Mouse (Mus musculus) gonadal fat pad, adult 2 months (tissue): ENCODE data around the gene Rnf181. TPM values are rescaled to one million over a fixed set of nuclear protein-coding genes. Genes with fewer than 3 reads are reported as not detected.

Source experiments
- DNase-seq: peaks from one replicate; pipeline ENCODE4 v3.0.0-alpha.2; 2012; ENCODE audit warnings: low read depth
- polyA plus RNA-seq: library from polyadenylated mRNA; depleted of rRNA; stranded (reverse); fragments of >200 nt; gene quantifications from 2 replicates; pipeline ENCODE4 v1.2.3, GENCODE M21; 2012; rRNA removed

Gene Rnf181
- polyA plus RNA-seq, 1 experiment = 142 TPM

DNA sequence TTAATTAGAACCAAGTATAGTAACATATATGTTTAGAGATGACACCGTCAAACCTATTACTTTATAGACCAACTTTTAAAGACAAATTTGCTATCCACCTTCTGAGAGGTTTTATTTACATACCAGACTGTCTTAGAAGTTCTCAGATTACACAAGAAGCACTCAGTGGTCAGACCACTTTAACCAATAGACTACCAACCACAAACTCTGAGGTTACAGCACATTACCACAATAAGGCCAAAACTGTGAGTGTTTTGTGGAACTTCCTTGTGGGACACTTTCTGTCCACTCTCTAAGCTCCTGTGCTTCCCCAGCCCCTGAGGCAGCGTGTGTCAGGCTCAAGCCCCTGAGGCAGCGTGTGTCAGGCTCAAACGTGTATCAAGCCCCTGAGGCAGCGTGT, 37.7 kb downstream of the Rnf181 start:
- no peak for DNase-seq

DNA sequence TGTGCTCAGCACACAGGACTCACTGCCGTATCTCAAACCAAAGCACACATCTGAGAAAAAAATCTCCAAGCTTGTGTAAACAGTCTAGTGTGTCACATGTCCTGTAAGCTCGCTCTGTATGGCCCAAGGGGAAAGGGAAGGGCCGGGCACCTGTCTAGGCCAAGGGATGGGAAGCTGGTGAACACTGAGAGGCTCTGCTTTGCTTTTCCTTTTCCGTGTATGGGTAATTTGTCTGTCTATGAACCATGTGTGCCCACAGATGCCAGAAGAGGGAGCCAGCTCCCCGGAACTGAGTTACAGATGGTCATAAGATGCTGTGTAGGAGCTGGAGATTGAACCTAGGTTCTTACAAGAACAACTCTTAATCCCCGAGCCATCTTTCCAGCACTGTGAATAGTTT, 40.5 kb downstream of the Rnf181 start:
- DNase-seq = no peak

DNA sequence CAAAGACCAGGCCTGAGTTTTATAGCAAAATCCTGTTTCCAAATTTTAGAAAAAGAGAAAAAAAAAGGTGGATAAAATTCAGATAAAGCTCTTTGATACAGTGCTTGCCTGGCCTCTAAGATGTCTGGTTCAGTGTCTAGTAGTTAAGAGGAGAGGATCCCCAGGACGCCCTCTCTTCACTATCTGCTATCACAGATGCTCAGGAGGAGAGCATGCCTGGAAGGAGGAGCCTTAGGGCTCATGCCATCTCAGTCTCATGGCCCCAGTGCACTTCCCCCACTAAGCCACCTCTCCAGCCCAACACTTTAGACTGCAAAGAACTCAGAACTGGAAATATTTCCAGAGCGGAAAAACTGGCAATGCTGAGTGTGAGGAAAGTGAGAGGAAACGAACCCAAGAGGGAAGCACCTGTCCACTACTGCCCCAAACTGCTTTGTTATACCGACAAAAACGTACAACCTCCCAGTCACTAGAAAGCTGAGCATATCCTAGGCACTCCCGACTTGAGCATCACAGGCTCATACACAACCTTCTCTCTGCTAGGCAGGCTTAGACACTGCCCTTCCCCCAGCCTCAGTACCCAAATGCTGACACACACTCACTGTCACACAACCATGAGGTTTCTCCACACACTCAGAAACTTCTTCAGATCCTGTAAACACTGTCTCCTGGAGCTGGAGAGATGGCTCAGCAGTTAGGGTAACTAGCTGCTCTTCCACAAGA, 42.8 kb downstream of the Rnf181 start:
- DNase-seq = no peak

DNA sequence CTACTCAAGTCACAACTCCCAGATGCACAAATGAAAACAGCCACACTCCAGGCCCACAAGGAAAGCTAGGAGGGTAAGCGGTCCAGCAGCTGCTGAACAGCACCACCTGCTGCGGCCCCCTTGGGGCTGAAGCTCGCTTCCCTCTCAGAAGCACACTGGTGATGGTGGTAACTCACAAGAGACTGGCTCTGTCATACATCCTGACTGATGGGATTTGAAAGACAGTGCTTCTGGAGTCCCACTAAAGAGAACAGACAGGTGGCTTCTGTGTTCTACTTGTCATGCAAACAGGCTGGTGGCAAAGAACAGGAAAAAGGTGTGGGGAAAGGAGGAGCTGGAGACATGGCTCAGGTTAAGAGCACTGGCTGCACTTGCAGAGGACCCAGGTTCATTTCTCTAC, 43.8 kb downstream of the Rnf181 start:
- no peak for DNase-seq

DNA sequence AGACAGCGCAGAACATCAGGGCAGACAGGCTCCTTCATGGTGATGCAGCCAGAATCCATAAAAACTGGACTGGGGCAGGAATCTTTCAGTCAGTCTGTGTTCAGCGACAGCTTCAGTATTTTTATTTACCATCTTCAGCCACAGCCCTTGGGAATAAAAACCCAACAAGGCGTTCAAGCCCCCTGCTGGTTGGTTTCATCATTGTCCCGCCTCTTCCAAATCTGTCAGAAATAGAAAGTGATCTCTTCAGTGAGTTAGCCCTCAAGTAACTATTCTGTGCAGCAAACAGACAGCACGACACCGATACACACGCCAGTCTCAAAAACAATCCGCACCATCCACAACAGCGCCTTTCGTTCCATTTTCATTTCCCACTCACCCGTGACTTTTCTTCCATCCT, 47.7 kb downstream of the Rnf181 start:
- DNase-seq = no peak

DNA sequence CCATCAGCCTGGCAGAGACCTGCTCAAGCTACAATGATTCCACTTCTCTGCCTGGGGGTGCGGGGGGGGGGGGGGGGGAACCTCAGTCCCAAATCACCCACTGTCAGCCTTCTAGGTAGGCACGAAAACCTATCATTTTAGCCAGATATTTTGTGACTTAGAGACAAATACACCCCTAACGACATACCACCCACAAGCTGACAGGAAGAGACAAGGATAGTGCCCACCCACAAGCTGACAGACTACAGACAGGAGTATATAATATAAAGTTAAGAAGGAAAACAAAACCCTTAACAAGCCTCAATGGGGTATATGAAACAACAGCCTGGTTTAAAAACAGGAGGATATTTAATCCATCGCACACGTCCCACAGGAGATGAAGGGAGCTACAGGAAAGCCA, 48.3 kb downstream of the Rnf181 start:
- no peak for DNase-seq

DNA sequence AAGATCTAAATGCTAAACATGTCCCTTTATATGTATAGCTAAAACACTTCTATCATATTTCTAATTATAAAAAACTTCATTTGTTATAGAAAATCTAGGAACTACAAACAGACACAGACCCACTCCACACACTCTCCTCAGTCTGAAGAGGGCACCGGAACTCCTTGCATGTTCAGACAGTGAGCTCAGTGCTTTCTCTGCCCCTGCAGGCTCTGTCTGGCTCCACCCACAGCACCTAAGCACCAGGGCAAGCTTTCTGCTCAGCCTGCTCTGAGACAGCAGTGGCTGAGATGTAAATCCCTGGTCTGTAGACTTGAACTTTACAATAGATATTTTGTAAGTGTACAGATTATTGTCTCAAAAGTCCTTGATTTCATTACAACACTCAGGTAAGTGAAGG, 50.7 kb downstream of the Rnf181 start:
- peak; percentile 20 for DNase-seq

DNA sequence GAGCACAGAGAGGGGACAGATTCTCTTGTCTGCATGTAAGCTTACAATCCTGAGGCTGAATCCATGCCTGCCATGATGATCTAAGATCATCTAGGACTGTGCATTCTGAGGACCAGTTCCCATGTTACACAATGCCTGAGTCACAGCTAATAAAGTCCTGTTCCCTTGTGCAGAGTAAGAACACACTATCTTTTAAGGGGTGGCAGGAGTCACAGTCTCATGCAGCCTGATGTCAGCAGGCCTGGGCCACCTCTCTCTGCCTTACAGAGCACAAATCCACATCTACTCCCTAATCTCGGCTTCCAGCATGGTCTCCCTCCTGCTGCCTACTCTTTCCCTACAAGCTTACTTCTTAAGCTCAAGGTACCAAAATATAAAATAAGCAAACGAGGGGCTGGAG, 51.4 kb downstream of the Rnf181 start:
- no peak for DNase-seq

DNA sequence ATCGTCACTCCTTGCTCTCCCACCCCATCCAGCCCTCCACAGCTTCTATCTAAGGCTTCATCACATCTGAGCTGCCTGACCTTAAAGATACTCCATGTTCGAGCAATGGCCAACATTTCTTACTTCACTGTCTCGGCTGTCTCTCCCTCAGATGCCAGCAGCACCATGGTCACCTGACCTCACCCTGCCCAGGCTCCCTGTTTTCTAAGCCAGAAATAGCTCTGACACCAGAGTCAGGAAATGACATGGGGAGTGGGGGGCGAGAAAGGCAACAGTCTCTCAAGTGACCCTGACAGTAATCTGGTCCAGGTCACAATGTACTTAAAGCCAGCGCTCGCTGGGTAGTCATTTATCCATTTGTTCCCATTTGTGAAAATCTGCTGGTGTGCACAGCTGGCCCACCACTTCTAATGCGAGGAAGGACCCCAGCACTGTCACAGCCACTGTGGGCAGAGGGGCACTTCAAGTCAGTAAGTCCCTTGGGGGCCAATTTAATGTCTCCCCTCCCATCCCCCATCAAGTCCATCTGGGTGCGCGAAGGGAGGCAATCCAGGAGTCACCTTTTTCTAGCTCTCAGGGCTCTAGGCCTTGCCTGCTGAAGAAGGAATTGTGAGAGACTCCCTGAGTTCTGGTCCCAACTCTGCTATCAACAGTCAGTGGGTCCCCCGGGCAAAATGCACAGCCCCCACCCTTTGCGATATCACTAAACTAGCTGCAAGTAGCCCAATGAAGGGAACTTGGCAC, 53.5 kb downstream of the Rnf181 start:
- no peak for DNase-seq

DNA sequence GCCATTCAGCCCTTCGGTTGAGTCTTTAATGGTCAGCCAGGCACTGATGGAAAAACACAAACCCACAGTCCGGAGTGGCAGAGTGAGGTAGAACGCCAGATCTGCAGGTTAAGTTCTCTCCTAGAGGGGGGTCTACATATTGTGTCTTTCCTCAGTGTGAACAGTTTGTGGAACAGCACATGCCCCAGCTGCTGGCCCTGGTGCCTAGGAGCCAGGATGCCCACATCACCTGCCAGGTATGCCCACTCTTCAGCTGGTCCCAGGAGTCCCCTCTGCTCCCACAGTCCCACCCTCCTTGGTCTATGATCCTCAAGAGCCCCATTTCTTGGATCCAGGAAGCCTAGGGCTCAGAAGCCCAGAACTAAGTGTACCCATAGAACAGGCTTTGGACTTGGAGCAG, 54.6 kb downstream of the Rnf181 start:
- no peak for DNase-seq

Other genes starting within 250 kb of the Rnf181 start
- 7.4 and 8.2 TPM in 2 replicates for gene Atoh8, start 131.4 kb downstream of the Rnf181 start, polyA plus RNA-seq
- 0.19 and 0.27 TPM in 2 replicates for gene Sftpb, start 62.3 kb downstream of the Rnf181 start, polyA plus RNA-seq
- 24.3 and 26.5 TPM in 2 replicates for gene Usp39, start 21.8 kb downstream of the Rnf181 start, polyA plus RNA-seq
- 16.9 and 20.3 TPM in 2 replicates for gene 0610030E20Rik, start 19.6 kb downstream of the Rnf181 start, polyA plus RNA-seq
- gene Tmem150a, start 11.5 kb downstream of the Rnf181 start, polyA plus RNA-seq = 19.0 and 23.6 TPM in 2 replicates
- gene Vamp5, start 13.5 kb upstream of the Rnf181 start, polyA plus RNA-seq = 14.8 and 17.5 TPM in 2 replicates
- 159 and 190 TPM in 2 replicates for gene Vamp8, start 23.7 kb upstream of the Rnf181 start, polyA plus RNA-seq
- gene Ggcx, start 47.4 kb upstream of the Rnf181 start, polyA plus RNA-seq = 26.9 and 27.5 TPM in 2 replicates
- gene Mat2a, start 72.6 kb upstream of the Rnf181 start, polyA plus RNA-seq = 177 and 192 TPM in 2 replicates
- gene Sh2d6, start 154.8 kb upstream of the Rnf181 start, polyA plus RNA-seq = 3.3 and 3.7 TPM in 2 replicates
- 138 TPM in 2 replicates for gene Capg, start 177.4 kb upstream of the Rnf181 start, polyA plus RNA-seq
- 29.9 and 32.8 TPM in 2 replicates for gene Elmod3, start 231.5 kb upstream of the Rnf181 start, polyA plus RNA-seq
- gene Retsat, start 231.5 kb upstream of the Rnf181 start, polyA plus RNA-seq = 55.1 and 64.5 TPM in 2 replicates